Mouse (Mus musculus) megakaryocyte, embryonic 14.5 days (primary cell): ENCODE measurements around the gene Kcnt1.

Source experiments
- FLI1 ChIP-seq: IDR thresholded peaks from 2 replicates; pipeline ENCODE4 v1.6.1; 2012; ENCODE audit warnings: low read length, inconsistent platforms, mixed read lengths
- GATA1 ChIP-seq: IDR thresholded peaks from 3 replicates; pipeline ENCODE4 v1.6.1; 2012; ENCODE audit warnings: mixed read lengths, low read length, inconsistent platforms, borderline replicate concordance

DNA sequence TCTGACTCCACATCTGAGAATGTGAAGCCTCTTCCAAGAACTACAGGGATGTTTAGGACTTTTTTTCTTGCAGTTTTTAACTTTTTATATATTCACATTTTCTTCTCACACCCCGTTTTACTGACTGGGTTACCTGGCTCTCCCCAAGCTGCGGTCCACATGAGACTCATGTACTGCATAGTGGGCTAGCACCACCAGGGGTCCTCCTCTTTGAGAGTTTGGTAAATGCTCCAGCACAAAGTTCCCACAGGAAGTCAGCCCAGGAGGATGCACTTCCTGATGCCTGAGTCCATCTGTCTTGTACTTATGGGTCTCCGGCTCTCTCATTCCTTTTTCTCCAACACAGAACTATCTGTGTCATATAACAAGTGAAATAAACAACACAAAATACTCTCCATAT is 84.4 kb downstream of the Kcnt1 start:
- no peak for TF ChIP-seq GATA1
- no peak for TF ChIP-seq FLI1
